Comparison of ENCODE assay signal across 7 mouse cellular contexts in the genomic region with DNA sequence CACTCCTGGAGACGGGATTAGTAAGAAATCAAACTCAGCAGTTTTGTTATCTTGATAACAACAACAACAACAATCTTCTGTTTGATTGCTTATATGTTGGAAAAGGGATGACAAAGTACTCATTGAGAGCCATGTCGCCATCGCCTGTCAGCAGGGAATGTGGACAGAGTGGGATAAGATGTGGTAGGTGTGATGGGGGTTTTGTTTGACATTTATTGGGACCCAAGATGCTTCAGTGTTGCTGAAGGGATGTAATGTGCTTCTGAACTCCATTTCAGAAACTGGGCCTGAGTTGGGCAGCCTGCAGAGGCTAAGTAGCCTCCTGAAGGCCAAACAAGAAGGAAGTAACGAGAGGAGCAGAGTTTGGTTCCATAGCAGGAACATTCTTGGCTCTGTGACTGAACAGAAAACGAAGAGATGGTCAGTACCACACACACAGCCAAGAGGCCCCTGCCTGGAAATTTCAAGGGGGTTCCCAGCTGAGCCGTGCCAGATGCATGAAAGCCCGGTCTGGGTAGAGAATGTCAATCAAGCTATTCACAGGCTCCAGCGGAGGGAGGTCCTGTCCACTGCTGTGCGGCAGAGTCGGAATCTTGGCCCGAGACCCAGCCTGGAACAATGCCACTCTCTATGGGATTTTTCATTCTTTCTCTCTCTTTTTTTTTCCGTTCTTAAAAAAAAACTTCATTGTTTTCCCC. TPM values are rescaled to one million over a fixed set of nuclear protein-coding genes. Genes with fewer than 3 reads are reported as not detected.
A peak's percentile ranks its signal among the peaks of the same experiment; 100 is the strongest.
DNase-seq lines count a peak whose midpoint lies in the region; ATAC-seq and TF ChIP-seq lines count a peak whose summit lies in the region.

No protein-coding gene starts in this region.

- H3K4me3 ChIP-seq in embryonic facial prominence, embryonic 15.5 days (replicated peaks) = no peak overlapping the region
- 0 out of 2 replicates have a peak overlapping the region, but pooled peaks have one; percentile 3 for H3K4me3 ChIP-seq in heart, embryonic 16.5 days (ENCODE audit: low read length)
- no peak overlapping the region for H3K4me3 ChIP-seq in left cerebral cortex, adult 2 months
- H3K4me3 ChIP-seq in midbrain, embryonic 16.5 days (ENCODE audit: low read depth, low read length) = no peak overlapping the region

- peak; percentile 45 for DNase-seq in 3T3-L1 (ENCODE audit: low read depth, low spot score)
- peak; percentile 31 for DNase-seq in adrenal gland, postnatal 25 days
- peak; percentile 16 to 20 for DNase-seq in left cerebral cortex, adult 2 months (ENCODE audit: extremely low spot score in 1 of 2, low spot score in 2 of 2)
- no peak for DNase-seq in MN1 (ENCODE audit: low spot score)

- peaks cover 7% of the 10 kb centered on the region for H3K4me1 ChIP-seq in embryonic facial prominence, embryonic 15.5 days
- H3K4me1 ChIP-seq in heart, embryonic 16.5 days (ENCODE audit: control insufficient read depth, insufficient read depth, low read length) = peaks cover 8% of the 10 kb centered on the region; the same call in 1 of the 2 replicates
- H3K4me1 ChIP-seq in midbrain, embryonic 16.5 days (ENCODE audit: control insufficient read depth, insufficient read depth, low read length) = no peaks in the 10 kb centered on the region; the same call in 1 of the 2 replicates

- H3K9me3 ChIP-seq in embryonic facial prominence, embryonic 15.5 days (replicated peaks) = no peaks in the 10 kb centered on the region
- no peaks in the 10 kb centered on the region for H3K9me3 ChIP-seq in heart, embryonic 16.5 days (replicated peaks; ENCODE audit: control insufficient read depth, low read length)
- no peaks in the 10 kb centered on the region for H3K9me3 ChIP-seq in midbrain, embryonic 16.5 days (replicated peaks; ENCODE audit: control insufficient read depth, low read length, poor library complexity, severe bottlenecking)

- TF ChIP-seq CTCF in left cerebral cortex, adult 2 months (IDR thresholded peaks at IDR 0.05) = no peak

- 32% methylated on average over 12 of the region's 12 CpGs for WGBS in embryonic facial prominence, embryonic 15.5 days
- 26% methylated on average over 12 of the region's 12 CpGs for WGBS in heart, embryonic 16.5 days
- WGBS in midbrain, embryonic 16.5 days = 16% methylated on average over 12 of the region's 12 CpGs

- peak; percentile 75 for ATAC-seq in embryonic facial prominence, embryonic 15.5 days (ENCODE audit: insufficient number of reproducible peaks, low FRiP score, low TSS enrichment, low read depth)
- peak; percentile 73; the same call in 1 of the 2 replicates for ATAC-seq in heart, embryonic 16.5 days (replicated peaks; ENCODE audit: extremely low read depth, insufficient read depth, low FRiP score)
- ATAC-seq in midbrain, embryonic 16.5 days = peak; percentile 95

- no peaks in the 10 kb centered on the region for H3K27me3 ChIP-seq in embryonic facial prominence, embryonic 15.5 days
- H3K27me3 ChIP-seq in heart, embryonic 16.5 days (ENCODE audit: control insufficient read depth, insufficient read depth, low read length) = no peaks in the 10 kb centered on the region
- no peaks in the 10 kb centered on the region; the same call in 1 of the 2 replicates for H3K27me3 ChIP-seq in midbrain, embryonic 16.5 days (ENCODE audit: control insufficient read depth, insufficient read depth, low read depth, low read length)

- H3K27ac ChIP-seq in embryonic facial prominence, embryonic 15.5 days (replicated peaks) = peak overlapping the region; percentile 36; the same call in 1 of the 2 replicates
- peak overlapping the region; percentile 39; the same call in 1 of the 2 replicates for H3K27ac ChIP-seq in heart, embryonic 16.5 days (ENCODE audit: low read length)
- no peak overlapping the region for H3K27ac ChIP-seq in left cerebral cortex, adult 2 months
- no peak overlapping the region for H3K27ac ChIP-seq in midbrain, embryonic 16.5 days (ENCODE audit: low read length)

- intact Hi-C loops in left cerebral cortex, adult 2 months (cut with DNase I) = no loop called here

- H3K36me3 ChIP-seq in embryonic facial prominence, embryonic 15.5 days = no peaks in the 10 kb centered on the region
- no peaks in the 10 kb centered on the region for H3K36me3 ChIP-seq in heart, embryonic 16.5 days (ENCODE audit: control insufficient read depth, insufficient read depth)
- no peaks in the 10 kb centered on the region for H3K36me3 ChIP-seq in midbrain, embryonic 16.5 days (ENCODE audit: control insufficient read depth, insufficient read depth, low read length)

- H3K9ac ChIP-seq in embryonic facial prominence, embryonic 15.5 days = no peak overlapping the region
- H3K9ac ChIP-seq in heart, embryonic 16.5 days (ENCODE audit: low read length) = no peak overlapping the region; the same call in 1 of the 2 replicates
- H3K9ac ChIP-seq in midbrain, embryonic 16.5 days (ENCODE audit: low read depth, low read length) = no peak overlapping the region

- peak overlapping the region; percentile 15; the same call in 1 of the 2 replicates for H3K4me2 ChIP-seq in embryonic facial prominence, embryonic 15.5 days (replicated peaks)
- peak overlapping the region; percentile 44; the same call in 1 of the 2 replicates for H3K4me2 ChIP-seq in heart, embryonic 16.5 days (ENCODE audit: low read depth, low read length)
- no peak overlapping the region for H3K4me2 ChIP-seq in midbrain, embryonic 16.5 days (ENCODE audit: low read length)

RNA-seq across cellular contexts. Expression of a gene that starts 48.0 kb away (rescaled TPM):
- total RNA-seq in adrenal gland, postnatal 25 days (2021) = 28.8 and 32.8 TPM in 2 replicates
- polyA plus RNA-seq in embryonic facial prominence, embryonic 15.5 days (2015; fragmentation: Nextera tagmentation; extraction: Ambion mirVana) = 38.6 and 40.7 TPM in 2 replicates
- 69.5 and 71.3 TPM in 2 replicates for polyA plus RNA-seq in heart, embryonic 16.5 days (2015; fragmentation: Nextera tagmentation; extraction: Ambion mirVana)
- total RNA-seq in left cerebral cortex, adult 2 months (2021) = 10 to 100 TPM; 60.9 to 61.3 TPM
- 89.9 and 96.1 TPM in 2 replicates for polyA plus RNA-seq in midbrain, embryonic 16.5 days (2015; fragmentation: Nextera tagmentation; extraction: Ambion mirVana)

RNA-seq across cellular contexts. Expression of a gene that starts 49.1 kb away (rescaled TPM):
- total RNA-seq in adrenal gland, postnatal 25 days (2021) = 34.0 and 41.7 TPM in 2 replicates
- 10.0 and 11.7 TPM in 2 replicates for polyA plus RNA-seq in embryonic facial prominence, embryonic 15.5 days (2015; fragmentation: Nextera tagmentation; extraction: Ambion mirVana)
- polyA plus RNA-seq in heart, embryonic 16.5 days (2015; fragmentation: Nextera tagmentation; extraction: Ambion mirVana) = 5.1 and 5.7 TPM in 2 replicates
- total RNA-seq in left cerebral cortex, adult 2 months (2021) = 100 to 1,000 TPM; 252 to 263 TPM
- polyA plus RNA-seq in midbrain, embryonic 16.5 days (2015; fragmentation: Nextera tagmentation; extraction: Ambion mirVana) = 10.7 and 11.0 TPM in 2 replicates

Comparison
In these comparisons a context has a peak if more than half of its experiments do, and no peak if none do; other contexts are left out.
1. H3K27ac ChIP-seq: peak in embryonic facial prominence, embryonic 15.5 days (single experiment) and heart, embryonic 16.5 days (single experiment); none in left cerebral cortex, adult 2 months (single experiment) and midbrain, embryonic 16.5 days (single experiment).
2. Peak in every context shown above with its lines, with median percentiles within 50 percentile points of each other: ATAC-seq.